Mouse (Mus musculus) gonadal fat pad, adult 2 months (tissue): ENCODE measurements around the gene Trpv2. TPM values are rescaled to one million over a fixed set of nuclear protein-coding genes. Genes with fewer than 3 reads are reported as not detected.

Experiments used
- DNase-seq: peaks from one replicate; pipeline ENCODE4 v3.0.0-alpha.2; 2012; ENCODE audit warnings: low read depth
- polyA plus RNA-seq: library from polyadenylated mRNA; depleted of rRNA; stranded (reverse); fragments of >200 nt; gene quantifications from 2 replicates; pipeline ENCODE4 v1.2.3, GENCODE M21; 2012

Trpv2 gene
- polyA plus RNA-seq, 1 experiment: 13.2 TPM

- DNase-seq: no peak
These were observed 16.1 kb upstream of the Trpv2 start for GRCm38 (mm10) chr11:62558152-62558551.

- no peak for DNase-seq
These were observed 15.2 kb upstream of the Trpv2 start for GRCm38 (mm10) chr11:62558961-62559646.

- no peak for DNase-seq
These were observed 13.7 kb upstream of the Trpv2 start for GRCm38 (mm10) chr11:62560463-62561016.

GRCm38 (mm10) chr11:62563590-62563989, 10.7 kb upstream of the Trpv2 start:
- DNase-seq: no peak

DNA sequence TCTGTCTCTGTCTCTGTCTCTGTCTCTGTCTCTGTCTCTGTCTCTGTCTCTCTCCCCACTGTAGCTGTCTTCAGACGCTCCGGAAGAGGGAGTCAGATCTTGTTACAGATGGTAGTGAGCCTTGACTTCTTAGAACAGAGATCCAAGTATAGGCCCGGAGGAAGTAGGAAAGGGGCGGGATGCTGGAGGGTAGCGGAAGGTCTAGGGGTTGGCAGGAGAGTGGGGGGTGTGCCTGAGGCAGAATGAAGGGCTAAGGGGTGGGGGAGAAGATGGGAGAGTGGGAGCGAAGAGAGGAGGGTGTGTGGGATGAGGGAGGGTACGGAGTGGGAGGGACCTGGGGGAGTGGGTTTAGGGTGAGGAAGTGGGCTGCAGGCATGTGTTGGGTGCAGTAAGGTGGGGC, 8.5 kb upstream of the Trpv2 start:
- no peak for DNase-seq

GRCm38 (mm10) chr11:62566211-62566610, 8.1 kb upstream of the Trpv2 start:
- no peak for DNase-seq

GRCm38 (mm10) chr11:62568300-62568699, 6.0 kb upstream of the Trpv2 start:
- DNase-seq: peak; percentile 93

DNA sequence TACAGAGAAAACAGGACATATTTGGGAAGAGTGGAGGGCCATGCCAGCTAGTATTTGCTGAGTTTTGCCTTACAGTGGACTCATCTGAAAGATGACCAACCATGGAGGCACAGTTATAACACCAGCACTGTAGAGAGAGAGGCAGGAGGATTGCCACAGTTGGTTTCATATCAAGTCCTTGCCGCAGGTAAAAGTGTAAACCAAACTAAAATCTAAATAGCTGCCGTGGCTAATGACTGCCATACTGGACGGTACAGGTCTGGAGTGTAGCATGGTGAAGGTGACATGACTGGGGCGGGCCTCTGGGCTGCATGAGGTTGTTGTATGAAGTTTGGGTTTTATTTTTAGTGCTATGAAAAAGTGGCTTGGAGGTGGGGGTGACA, 408 bp downstream of the Trpv2 start:
- no peak for DNase-seq

DNA sequence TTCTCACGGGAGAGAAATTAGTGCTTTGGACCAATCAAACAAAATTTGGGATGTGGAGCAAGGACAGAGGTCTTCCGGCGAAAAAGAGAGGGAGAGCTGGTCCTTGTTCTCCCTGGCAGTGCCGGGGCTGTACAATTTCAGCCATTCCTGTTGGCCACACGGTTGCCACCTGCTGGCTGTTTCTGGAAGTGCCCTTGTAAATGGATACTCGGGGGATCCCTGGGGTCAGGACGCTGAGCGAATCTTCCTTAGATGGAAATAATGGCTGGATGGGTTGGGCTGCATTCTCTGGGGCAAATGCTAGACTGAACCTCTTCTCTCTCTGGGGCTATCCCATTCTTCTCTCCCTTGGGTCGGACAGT, 992 bp downstream of the Trpv2 start:
- no peak for DNase-seq

DNA sequence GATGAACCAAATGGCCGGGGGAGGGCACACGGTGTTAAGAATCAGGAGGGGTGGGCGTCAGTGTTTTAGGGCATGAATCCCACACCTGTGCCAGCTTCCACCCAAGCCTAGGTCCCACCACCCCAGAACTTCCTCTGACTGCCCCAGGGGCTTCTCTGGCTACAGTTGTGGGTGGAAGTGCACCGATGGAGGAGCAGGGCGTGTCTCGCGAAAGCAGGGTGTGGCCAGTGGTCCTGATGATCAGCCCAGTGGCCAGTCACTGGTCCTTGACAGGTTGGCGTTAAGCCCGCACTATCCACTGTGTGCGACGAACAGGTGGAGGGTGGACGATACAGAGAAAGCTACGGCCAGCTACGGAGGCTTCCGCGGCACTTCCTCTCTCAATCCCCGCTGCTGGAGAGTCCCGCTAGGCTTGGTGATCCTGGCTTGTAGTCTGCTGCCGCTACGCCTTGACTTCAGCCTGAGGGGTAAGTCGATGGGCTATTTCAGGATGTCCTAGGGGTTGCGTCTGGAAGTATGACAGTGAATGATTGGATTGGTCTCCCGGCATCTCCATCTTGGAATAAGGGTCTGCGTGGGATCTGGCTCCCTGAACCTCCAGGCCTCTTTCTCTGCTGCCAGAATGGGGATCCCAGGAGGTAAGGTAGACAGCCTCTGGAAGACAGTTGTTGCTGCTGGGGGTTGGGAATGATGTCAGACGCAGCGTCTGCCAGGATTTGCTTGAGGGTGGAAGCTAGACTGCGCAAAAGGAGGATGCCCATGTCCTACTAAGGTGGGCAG, 1.6 kb downstream of the Trpv2 start:
- DNase-seq: no peak

DNA sequence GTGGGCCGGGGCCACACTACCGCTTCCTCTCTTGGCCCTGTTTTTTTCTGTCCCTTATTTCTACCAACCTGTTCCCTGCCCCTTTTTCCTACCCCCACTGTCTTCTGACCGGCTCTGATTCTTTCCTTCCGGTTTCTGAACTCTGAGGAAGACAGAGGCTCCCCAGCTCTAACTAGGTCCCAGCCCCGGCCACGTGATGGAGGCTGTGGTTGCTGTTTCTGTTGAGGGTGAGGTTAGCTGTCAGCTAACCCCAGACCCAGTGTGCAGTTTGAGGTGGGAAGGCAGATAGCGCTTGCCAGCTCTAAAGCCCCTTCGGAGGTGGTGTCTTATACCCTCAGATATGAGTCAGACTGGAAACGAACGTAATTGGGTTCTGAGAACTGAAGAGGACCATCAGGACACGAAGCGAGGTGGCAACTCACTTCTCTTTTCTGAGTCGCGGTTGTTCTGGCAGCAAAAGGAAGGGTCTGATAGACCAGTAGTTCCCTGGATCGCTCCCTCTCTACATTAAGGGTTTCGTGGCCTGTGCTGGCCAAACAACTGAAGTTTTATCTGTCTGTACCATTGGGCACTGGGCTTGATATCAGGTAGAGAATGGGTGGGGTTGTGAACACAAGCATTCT, 2.4 kb downstream of the Trpv2 start:
- DNase-seq: no peak

DNA sequence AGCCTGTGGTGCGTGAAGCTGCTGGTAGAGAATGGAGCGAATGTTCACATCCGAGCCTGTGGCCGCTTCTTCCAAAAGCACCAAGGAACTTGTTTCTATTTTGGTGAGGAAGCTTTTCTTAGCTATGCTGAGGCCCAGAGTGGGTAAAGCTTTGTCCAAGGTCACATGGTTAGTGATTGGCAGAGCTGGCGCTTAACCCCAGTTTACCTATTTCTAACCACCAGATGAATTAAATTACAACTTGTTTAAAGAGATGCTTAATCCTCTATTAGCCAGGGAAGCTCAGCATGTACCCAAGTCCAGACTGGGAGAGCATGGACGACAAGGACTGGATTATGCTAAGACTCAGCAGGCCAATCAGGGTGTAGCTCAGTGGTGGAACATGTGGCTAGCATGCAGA, 8.7 kb downstream of the Trpv2 start:
- no peak for DNase-seq

- no peak for DNase-seq
These were observed 10.5 kb downstream of the Trpv2 start for GRCm38 (mm10) chr11:62584671-62585206.

- no peak for DNase-seq
These were observed 12.7 kb downstream of the Trpv2 start for GRCm38 (mm10) chr11:62587034-62587433.

DNA sequence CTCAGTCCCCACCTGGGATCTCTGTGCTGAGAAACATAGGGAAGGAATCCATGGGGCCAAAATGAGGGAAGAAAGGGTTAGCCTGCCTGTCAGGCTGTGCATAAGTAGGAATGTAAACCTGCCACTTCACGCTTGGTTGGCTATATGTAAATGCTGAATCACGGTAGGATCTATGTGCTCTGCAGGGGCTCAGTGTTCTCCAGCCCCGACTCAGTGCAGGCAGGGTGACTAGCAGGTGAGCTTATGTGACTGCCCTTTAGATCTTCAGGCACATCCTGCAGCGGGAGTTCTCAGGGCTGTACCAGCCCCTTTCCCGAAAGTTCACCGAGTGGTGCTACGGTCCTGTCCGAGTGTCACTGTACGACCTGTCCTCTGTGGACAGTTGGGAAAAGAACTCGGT, 15.1 kb downstream of the Trpv2 start:
- DNase-seq: no peak

GRCm38 (mm10) chr11:62591026-62591425, 16.7 kb downstream of the Trpv2 start:
- no peak for DNase-seq

- no peak for DNase-seq
These were observed 17.8 kb downstream of the Trpv2 start for GRCm38 (mm10) chr11:62591904-62592575.

DNA sequence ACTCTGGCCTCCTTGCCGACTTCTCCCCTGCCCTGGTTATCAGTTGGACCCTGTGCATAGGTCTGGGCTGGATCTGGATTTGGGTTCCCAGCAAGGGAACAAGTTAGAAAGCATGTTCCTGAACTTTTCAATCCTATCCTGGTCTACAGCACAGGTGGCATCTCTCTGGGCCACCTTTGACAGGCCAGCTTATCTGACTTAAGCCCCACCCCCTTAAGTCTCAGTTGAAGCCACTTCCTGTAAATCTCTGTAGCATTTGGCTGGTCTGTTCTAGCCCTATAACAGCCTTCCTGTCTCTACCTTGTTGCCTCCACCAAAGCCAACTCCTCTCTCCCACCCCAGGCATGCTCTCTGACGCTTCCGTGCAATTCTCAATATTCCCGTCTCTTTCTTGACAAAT, 24.3 kb downstream of the Trpv2 start:
- DNase-seq: no peak

- no peak for DNase-seq
These were observed 27.7 kb downstream of the Trpv2 start for GRCm38 (mm10) chr11:62601732-62602618.

DNA sequence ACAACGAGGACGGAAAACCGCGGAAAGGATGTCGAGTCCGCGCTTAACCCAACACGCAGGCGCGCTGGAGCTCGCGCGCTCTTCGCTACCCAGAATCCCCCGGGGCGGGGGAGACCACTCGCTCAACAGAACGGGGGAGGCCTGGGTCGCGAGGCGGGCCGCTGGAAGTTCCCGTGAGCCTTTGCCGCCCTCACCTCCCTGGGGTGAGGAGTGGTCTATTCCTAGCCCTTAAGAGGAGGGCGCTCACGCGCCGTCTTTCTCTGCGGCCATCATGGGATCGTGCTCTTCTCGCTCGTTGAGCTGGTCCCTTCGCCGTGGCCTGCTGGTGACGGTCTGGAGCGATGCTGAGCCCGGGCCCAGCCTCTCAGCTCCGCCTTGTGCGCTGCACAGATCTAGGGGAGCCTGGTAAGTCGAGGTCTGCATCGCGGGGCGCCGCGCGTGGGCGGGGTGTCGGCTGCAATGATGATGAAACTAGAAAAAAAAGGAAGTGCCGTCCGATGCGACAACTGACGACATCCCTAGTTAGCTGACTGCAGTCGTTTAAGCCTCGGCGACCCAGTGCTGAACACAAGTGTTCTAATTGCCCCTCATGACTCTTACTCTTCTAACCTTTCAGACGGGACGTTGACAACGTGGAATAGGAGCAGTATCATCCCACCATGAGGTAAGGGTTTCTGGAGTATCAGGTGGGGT, 28.5 kb downstream of the Trpv2 start:
- DNase-seq: no peak
